ENCODE assay signal across 11 mouse cellular contexts in genomic region chr11:95150269-95151049, GRCm38 (mm10). TPM values are rescaled to one million over a fixed set of nuclear protein-coding genes. Genes with fewer than 3 reads are reported as not detected.
DNase-seq lines count a peak whose midpoint lies in the region; ATAC-seq and TF ChIP-seq lines count a peak whose summit lies in the region.
"Had no signal": no experiment of that assay in that cellular context is flagged by ENCODE, and none has a peak within 500 bp of the region (broad histone marks: within the 10 kb centered on the region; RNA-seq: fewer than 3 reads in every experiment).

No protein-coding gene starts in this region.

- TF ChIP-seq POLR2A in thymus, adult 2 months (IDR thresholded peaks at IDR 0.05; ENCODE audit: control insufficient read depth, extremely low read depth, insufficient read depth, low read length, poor library complexity), result no peak

- H3K4me2 ChIP-seq in embryonic facial prominence, embryonic 12.5 days (replicated peaks), result peak overlapping the region; percentile 31

- peaks cover 25% of the 10 kb centered on the region for H3K4me1 ChIP-seq in embryonic facial prominence, embryonic 12.5 days
- H3K4me1 ChIP-seq in thymus, adult 2 months (replicated peaks; ENCODE audit: control insufficient read depth, insufficient read depth, low read length), result peaks cover 9% of the 10 kb centered on the region

- peak; percentile 20 for DNase-seq in gastrocnemius, postnatal 10 days
- DNase-seq in gastrocnemius, postnatal 4 days (ENCODE audit: low spot score in 2 of 2), result no peak
- DNase-seq in lung, postnatal 14 days, result peak; percentile 19
- no peak for DNase-seq in lung, postnatal 25 days (ENCODE audit: low spot score)
- DNase-seq in lung, postnatal 4 days, result peak; percentile 38 to 44
- DNase-seq in thymus, adult 2 months, result no peak
- no peak for DNase-seq in kidney, postnatal 36 days
- DNase-seq: kidney, adult 2 months had no signal

- peak overlapping the region; percentile 11 for H3K9ac ChIP-seq in embryonic facial prominence, embryonic 12.5 days

- ATAC-seq in embryonic facial prominence, embryonic 12.5 days (ENCODE audit: insufficient number of reproducible peaks, insufficient read depth, low FRiP score, low TSS enrichment), result no peak

- 3% methylated on average over 33 of the region's 33 CpGs for WGBS in embryonic facial prominence, embryonic 12.5 days
- 6% methylated on average over 33 of the region's 33 CpGs for WGBS in thymus, adult 2 months

- H3K27me3 ChIP-seq in embryonic facial prominence, embryonic 12.5 days, result peaks cover 70% of the 10 kb centered on the region
- peaks cover 30% of the 10 kb centered on the region for H3K27me3 ChIP-seq in thymus, adult 2 months (ENCODE audit: control insufficient read depth, insufficient read depth, low read length)

- TF ChIP-seq CTCF in thymus, adult 2 months (IDR thresholded peaks at IDR 0.05; ENCODE audit: borderline replicate concordance, control insufficient read depth, extremely low read depth, insufficient read depth, low read length, poor library complexity), result no peak

- peak overlapping the region; percentile 11; the same call in 1 of the 2 replicates for H3K4me3 ChIP-seq in embryonic facial prominence, embryonic 12.5 days
- no peak overlapping the region for H3K4me3 ChIP-seq in thymus, adult 2 months (ENCODE audit: control insufficient read depth, insufficient read depth, low read length)

- no peaks in the 10 kb centered on the region for H3K9me3 ChIP-seq in embryonic facial prominence, embryonic 12.5 days

- H3K27ac ChIP-seq in embryonic facial prominence, embryonic 12.5 days, result no peak overlapping the region
- no peak overlapping the region for H3K27ac ChIP-seq in thymus, adult 2 months (ENCODE audit: control insufficient read depth, insufficient read depth, low read length)

- no peaks in the 10 kb centered on the region for H3K36me3 ChIP-seq in embryonic facial prominence, embryonic 12.5 days
- no peaks in the 10 kb centered on the region for H3K36me3 ChIP-seq in thymus, adult 2 months (ENCODE audit: control insufficient read depth, insufficient read depth, low read length)

RNA-seq across cellular contexts. Expression of gene Dlx4, which starts 4.4 kb away (rescaled TPM):
- total RNA-seq in gastrocnemius, postnatal 10 days (2021), result under 1 TPM in 1 of 2 experiments, not detected in 1; 0.32 TPM
- not detected for total RNA-seq in gastrocnemius, postnatal 4 days (2021)
- 4.9 and 5.7 TPM in 2 replicates for polyA plus RNA-seq in embryonic facial prominence, embryonic 12.5 days (2016; fragmentation: Nextera tagmentation; extraction: Ambion mirVana)
- polyA plus RNA-seq in thymus, adult 2 months (2012; rRNA removed), result 0.23 and 0.34 TPM in 2 replicates
- total RNA-seq: megakaryocyte, adult 5-6 weeks had no signal
- polyA plus RNA-seq: kidney, adult 2 months; small intestine, adult 2 months had no signal

RNA-seq across cellular contexts. Expression of gene Dlx3, which starts 30.5 kb away (rescaled TPM):
- total RNA-seq in gastrocnemius, postnatal 10 days (2021), result 1 to 10 TPM in 1 of 2 experiments, not detected in 1; 2.7 TPM
- total RNA-seq in gastrocnemius, postnatal 4 days (2021), result under 1 TPM; 0.34 to 0.60 TPM
- polyA plus RNA-seq in embryonic facial prominence, embryonic 12.5 days (2016; fragmentation: Nextera tagmentation; extraction: Ambion mirVana), result 20.2 and 21.8 TPM in 2 replicates
- polyA plus RNA-seq in thymus, adult 2 months (2012; rRNA removed), result 0.91 and 1.0 TPM in 2 replicates

Comparison
In these comparisons a context has a peak if more than half of its experiments do, and no peak if none do; other contexts are left out.
1. DNase-seq: peak in gastrocnemius, postnatal 10 days (single experiment), lung, postnatal 14 days (single experiment) and lung, postnatal 4 days (2 of 2); none in gastrocnemius, postnatal 4 days (0 of 2), lung, postnatal 25 days (single experiment), thymus, adult 2 months (single experiment) and kidney, postnatal 36 days (0 of 2).